Mouse (Mus musculus) MEL (cell line): Measurements from ENCODE around the gene Stx6. TPM values are rescaled to one million over a fixed set of nuclear protein-coding genes. Genes with fewer than 3 reads are reported as not detected.

Experiments used
- DNase-seq: peaks from one replicate; pipeline ENCODE4 v3.0.0; 2011; ENCODE audit warnings: low read depth, low spot score
- H3K27ac ChIP-seq: 2 replicates; pipeline ENCODE4 v1.5.1; 2012; ENCODE audit warnings: low read depth, mild to moderate bottlenecking, control low read depth, low read length, moderate library complexity; ENCODE audit not compliant: control insufficient read depth
- H3K27me3 ChIP-seq, 2 experiments: fragments of 150-350 bp in 1 of 2; sonication (generic) in 1 of 2; 2 replicates each; pipeline ENCODE4 v1.6.1; 2012; ENCODE audit warnings: low read length in 2 of 2, mild to moderate bottlenecking in 2 of 2, improper control_type of control experiment in 1 of 2, moderate library complexity in 1 of 2; ENCODE audit not compliant: insufficient read depth in 2 of 2, control insufficient read depth in 1 of 2
- H3K36me3 ChIP-seq, 2 experiments: 2 replicates each; pipeline ENCODE4 v1.6.1; 2012 to 2014; ENCODE audit warnings: low read length in 2 of 2, improper control_type of control experiment in 1 of 2, inconsistent platforms in 1 of 2, mild to moderate bottlenecking in 1 of 2; ENCODE audit not compliant: insufficient read depth in 2 of 2, control insufficient read depth in 1 of 2
- H3K4me1 ChIP-seq, 2 experiments: fragments of 150-350 bp in 1 of 2; sonication (generic) in 1 of 2; 2 replicates each; pipeline ENCODE4 v1.6.1; 2012; ENCODE audit warnings: low read length in 2 of 2, improper control_type of control experiment in 1 of 2, mild to moderate bottlenecking in 1 of 2; ENCODE audit not compliant: insufficient read depth in 2 of 2, control insufficient read depth in 1 of 2
- H3K4me3 ChIP-seq, 2 experiments: fragments of 150-350 bp in 1 of 2; sonication (generic) in 1 of 2; 2 replicates each; pipeline ENCODE4 v1.5.1; 2012; ENCODE audit warnings: low read depth in 2 of 2, low read length in 2 of 2, mild to moderate bottlenecking in 2 of 2, moderate library complexity in 2 of 2, control low read depth in 1 of 2, improper control_type of control experiment in 1 of 2; ENCODE audit not compliant: control insufficient read depth in 1 of 2, insufficient read depth in 1 of 2
- H3K79me2 ChIP-seq: 2 replicates; pipeline ENCODE4 v1.6.1; 2012; ENCODE audit warnings: mild to moderate bottlenecking, low read length, moderate library complexity; ENCODE audit not compliant: control insufficient read depth, poor library complexity, insufficient read depth
- H3K9ac ChIP-seq: 2 replicates; pipeline ENCODE4 v1.6.1; 2012; ENCODE audit warnings: low read depth, mild to moderate bottlenecking, control low read depth, low read length, moderate library complexity; ENCODE audit not compliant: control insufficient read depth, poor library complexity, severe bottlenecking
- H3K9me3 ChIP-seq: fragments of 150-350 bp; sonication (generic); replicated peaks from 2 replicates; pipeline ENCODE4 v1.6.1; 2012; ENCODE audit warnings: mild to moderate bottlenecking, low read length, improper control_type of control experiment, moderate library complexity; ENCODE audit not compliant: insufficient read depth
- CTCF ChIP-seq, 3 experiments: IDR thresholded peaks in 2 of 3; conservative IDR thresholded peaks in 1 of 3; 2 replicates each; pipeline ENCODE4 v1.5.1; 2011 to 2012; ENCODE audit warnings: low read length in 3 of 3, low read depth in 2 of 3, mild to moderate bottlenecking in 2 of 3, improper control_type of control experiment in 1 of 3, inconsistent platforms in 1 of 3, mixed read lengths in 1 of 3, moderate library complexity in 1 of 3; ENCODE audit not compliant: control insufficient read depth in 1 of 3, insufficient read depth in 1 of 3, poor library complexity in 1 of 3, severe bottlenecking in 1 of 3
- E2F4 ChIP-seq: IDR thresholded peaks from 2 replicates; pipeline ENCODE4 v1.6.1; 2011; ENCODE audit warnings: low read depth, low read length, improper control_type of control experiment, borderline replicate concordance
- EP300 ChIP-seq, 2 experiments: IDR thresholded peaks; 2 replicates each; pipeline ENCODE4 v1.6.1; 2011; ENCODE audit warnings: improper control_type of control experiment in 2 of 2, low read length in 2 of 2, low read depth in 1 of 2, mild to moderate bottlenecking in 1 of 2
- ETS1 ChIP-seq: IDR thresholded peaks from 2 replicates; pipeline ENCODE4 v1.6.1; 2012; ENCODE audit warnings: low read depth, mild to moderate bottlenecking, inconsistent platforms, low read length, improper control_type of control experiment, moderate library complexity
- HCFC1 ChIP-seq: IDR thresholded peaks from 2 replicates; pipeline ENCODE4 v1.6.1; 2012; ENCODE audit warnings: low read depth, mild to moderate bottlenecking, inconsistent platforms, low read length, improper control_type of control experiment, moderate library complexity
- JUND ChIP-seq: IDR thresholded peaks from 2 replicates; pipeline ENCODE4 v1.6.1; 2011; ENCODE audit warnings: low read depth, mild to moderate bottlenecking, improper control_type of control experiment, low read length
- KAT2A ChIP-seq: conservative IDR thresholded peaks from 2 replicates; pipeline ENCODE4 v1.6.1; 2012; ENCODE audit warnings: low read depth, low read length, improper control_type of control experiment, inconsistent platforms
- MAX ChIP-seq: IDR thresholded peaks from 2 replicates; pipeline ENCODE4 v1.6.1; 2011; ENCODE audit warnings: low read length, improper control_type of control experiment
- MEF2A ChIP-seq: IDR thresholded peaks from 2 replicates; pipeline ENCODE4 v1.6.1; 2014; ENCODE audit warnings: low read depth, mild to moderate bottlenecking, inconsistent platforms, low read length, improper control_type of control experiment; ENCODE audit not compliant: poor library complexity, insufficient replicate concordance, severe bottlenecking; ENCODE audit errors: extremely low read depth
- MXI1 ChIP-seq: IDR thresholded peaks from 2 replicates; pipeline ENCODE4 v1.6.1; 2011; ENCODE audit warnings: mild to moderate bottlenecking, low read depth, low read length, improper control_type of control experiment
- MYC ChIP-seq: IDR thresholded peaks from 2 replicates; pipeline ENCODE4 v1.6.1; 2011; ENCODE audit warnings: low read depth, mild to moderate bottlenecking, low read length, improper control_type of control experiment, moderate library complexity
- NRF1 ChIP-seq: IDR thresholded peaks from 2 replicates; pipeline ENCODE4 v1.6.1; 2014; ENCODE audit warnings: low read depth, mild to moderate bottlenecking, inconsistent platforms, low read length, improper control_type of control experiment, moderate library complexity; ENCODE audit not compliant: poor library complexity, insufficient read depth, severe bottlenecking
- RAD21 ChIP-seq: IDR thresholded peaks from 2 replicates; pipeline ENCODE4 v1.6.1; 2011; ENCODE audit warnings: mild to moderate bottlenecking, low read depth, low read length, improper control_type of control experiment
- RCOR1 ChIP-seq: IDR thresholded peaks from 2 replicates; pipeline ENCODE4 v1.6.1; 2012; ENCODE audit warnings: low read depth, mild to moderate bottlenecking, inconsistent platforms, low read length, improper control_type of control experiment
- TAL1 ChIP-seq: IDR thresholded peaks from 2 replicates; pipeline ENCODE4 v1.6.1; 2012; ENCODE audit warnings: mild to moderate bottlenecking, inconsistent platforms, low read length, moderate library complexity, mixed read lengths
- TBP ChIP-seq: IDR thresholded peaks from 2 replicates; pipeline ENCODE4 v1.8.0; 2011; ENCODE audit warnings: low read depth, low read length, improper control_type of control experiment
- TCF12 ChIP-seq: IDR thresholded peaks from 2 replicates; pipeline ENCODE4 v1.6.1; 2014; ENCODE audit warnings: low read depth, mild to moderate bottlenecking, inconsistent platforms, low read length, improper control_type of control experiment, moderate library complexity
- USF2 ChIP-seq, 2 experiments: IDR thresholded peaks; 2 replicates each; pipeline ENCODE4 v1.6.1; 2011 to 2012; ENCODE audit warnings: improper control_type of control experiment in 2 of 2, low read length in 2 of 2, borderline replicate concordance in 1 of 2, inconsistent platforms in 1 of 2, low read depth in 1 of 2, mild to moderate bottlenecking in 1 of 2; ENCODE audit not compliant: insufficient read depth in 1 of 2
- ZC3H11A ChIP-seq: IDR thresholded peaks from 2 replicates; pipeline ENCODE4 v1.6.1; 2012; ENCODE audit warnings: low read depth, mild to moderate bottlenecking, inconsistent platforms, low read length, improper control_type of control experiment
- ZMIZ1 ChIP-seq: IDR thresholded peaks from 2 replicates; pipeline ENCODE4 v1.6.1; 2012; ENCODE audit warnings: low read depth, mild to moderate bottlenecking, inconsistent platforms, low read length, improper control_type of control experiment, moderate library complexity
- ZNF384 ChIP-seq: IDR thresholded peaks from 2 replicates; pipeline ENCODE4 v1.6.1; 2012; ENCODE audit warnings: low read depth, mild to moderate bottlenecking, inconsistent platforms, low read length, improper control_type of control experiment
- polyA plus RNA-seq, 2 experiments: library from polyadenylated mRNA; stranded (reverse) in 1 of 2; unstranded in 1 of 2; fragments of >175 nt in 1 of 2; fragments of >200 nt in 1 of 2; gene quantifications; 2 replicates each; pipeline versions ENCODE4 v1.2.1 to v1.2.4; 2012; ENCODE audit warnings: low replicate concordance in 2 of 2, low read depth in 1 of 2; ENCODE audit not compliant: insufficient read length in 2 of 2, insufficient read depth in 1 of 2, missing spikeins in 1 of 2
- total RNA-seq: library from RNA; depleted of rRNA; stranded (reverse); fragments of 300-350 nt; gene quantifications from 2 replicates; pipeline ENCODE4 v1.2.3, GENCODE M21; 2012

Gene Stx6
- total and polyA plus RNA-seq, 3 experiments: 18.1 to 38.4 TPM; not detected in 1

DNA sequence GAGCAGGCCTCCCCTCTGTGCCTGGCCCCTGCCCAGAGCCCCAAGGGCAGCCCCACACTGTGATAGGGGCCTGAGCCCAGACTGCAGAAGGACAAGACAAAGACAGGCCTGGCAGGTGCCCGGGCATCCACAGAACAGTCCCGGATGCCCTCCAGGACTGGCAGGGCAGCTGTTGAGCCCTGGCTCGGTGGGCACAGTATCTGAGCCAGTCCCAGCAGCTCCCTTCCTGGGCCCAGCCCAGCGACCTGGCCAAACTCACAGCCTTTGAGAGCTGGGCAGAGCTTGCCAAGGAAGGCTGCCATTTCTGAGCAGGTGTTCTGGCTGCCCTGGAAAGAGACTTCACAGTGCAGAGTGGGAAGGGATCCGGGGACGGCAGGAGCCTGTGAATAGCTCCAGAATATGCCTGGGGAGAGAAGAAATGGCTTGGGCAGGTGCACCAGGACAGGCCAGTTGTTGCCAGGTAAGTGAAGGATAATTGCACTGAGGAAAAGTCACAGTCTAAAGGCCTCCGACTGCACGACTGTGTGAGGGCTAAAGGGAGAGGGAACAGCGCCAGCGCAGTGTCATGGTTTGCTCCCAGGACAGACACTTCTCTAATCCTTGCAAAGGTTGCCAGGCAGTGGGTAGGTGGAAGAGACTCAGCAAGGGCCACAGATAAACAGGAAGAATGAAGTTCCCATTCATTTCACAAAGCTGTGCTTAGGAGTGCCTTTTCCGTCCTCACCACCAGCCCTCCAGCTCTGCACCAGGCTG lies 51.7 kb downstream of the Stx6 start:
- no peaks in the 10 kb centered on the region for H3K9me3 ChIP-seq
- no peaks in the 10 kb centered on the region for H3K36me3 ChIP-seq
- H3K27me3 ChIP-seq: no peaks in the 10 kb centered on the region
- H3K4me3 ChIP-seq: no peak overlapping the region
- peaks cover 5 to 15% of the 10 kb centered on the region in 2 experiments; a peak in 3 of 4 replicates for H3K4me1 ChIP-seq
- no peaks in the 10 kb centered on the region for H3K79me2 ChIP-seq
- H3K9ac ChIP-seq: no peak overlapping the region
- no peak for DNase-seq
- TF ChIP-seq EP300 (IDR thresholded peaks at IDR 0.05; ENCODE audit: low read depth in 1 of 2, low read length in 2 of 2) (no peak), TBP (no peak), MXI1 (no peak), TCF12 (no peak), ETS1 (no peak), TAL1 (no peak), USF2 (IDR thresholded peaks at IDR 0.05; ENCODE audit: borderline replicate concordance in 1 of 2, insufficient read depth in 1 of 2, low read depth in 1 of 2, low read length in 2 of 2) (no peak), RCOR1 (no peak), ZNF384 (no peak), RAD21 (no peak), NRF1 (no peak), MEF2A (no peak), HCFC1 (no peak), JUND (no peak), KAT2A (no peak), MYC (no peak)
- H3K27ac ChIP-seq: no peak overlapping the region

- Histone ChIP-seq H3K27me3 (no peaks in the 10 kb centered on the region), H3K4me1 (peaks cover 5 to 15% of the 10 kb centered on the region in 2 experiments; a peak in 3 of 4 replicates), H3K4me3 (no peak overlapping the region), H3K36me3 (no peaks in the 10 kb centered on the region), H3K9ac (no peak overlapping the region), H3K79me2 (no peaks in the 10 kb centered on the region), H3K9me3 (no peaks in the 10 kb centered on the region), H3K27ac (no peak overlapping the region)
- no peak for DNase-seq
- TF ChIP-seq MXI1: no peak
- no peak for TF ChIP-seq E2F4
- TF ChIP-seq MEF2A: no peak
- TF ChIP-seq ZC3H11A: no peak
- TF ChIP-seq CTCF (IDR thresholded peaks at IDR 0.05 in 2 of 3, conservative IDR thresholded peaks at IDR 0.05 in 1 of 3; ENCODE audit: control insufficient read depth in 1 of 3, insufficient read depth in 1 of 3, low read depth in 2 of 3, low read length in 3 of 3, poor library complexity in 1 of 3, severe bottlenecking in 1 of 3): no peak
- no peak for TF ChIP-seq NRF1
- no peak for TF ChIP-seq ZMIZ1
- no peak for TF ChIP-seq ZNF384
- no peak for TF ChIP-seq MAX
- TF ChIP-seq KAT2A: no peak
Measured at GRCm38 (mm10) chr1:155211017-155211416, 52.5 kb downstream of the Stx6 start.
